Mouse (Mus musculus): ENCODE data around the gene Trmt11. TPM values are rescaled to one million over a fixed set of nuclear protein-coding genes. Genes with fewer than 3 reads are reported as not detected.
"Not testable (repeated sequence)": the region's sequence is repeated elsewhere in the genome, so short reads cannot be mapped to it uniquely, and the experiment has no call there.

Gene Trmt11
- polyA plus RNA-seq, 1 experiment: 11.9 TPM

- H3K27ac ChIP-seq (replicated peaks; ENCODE audit: low read depth, low read length): no peak overlapping the region
- no peak overlapping the region for H3K4me3 ChIP-seq (ENCODE audit: insufficient read depth, low read depth, low read length)
- no peaks in the 10 kb centered on the region for H3K4me1 ChIP-seq (ENCODE audit: control insufficient read depth, insufficient read depth, insufficient read length, low read length)
Observed at GRCm38 (mm10) chr10:30519143-30519542, 81.4 kb downstream of the Trmt11 start.

- Histone ChIP-seq H3K27ac (replicated peaks; ENCODE audit: low read depth, low read length) (no peak overlapping the region), H3K4me1 (ENCODE audit: control insufficient read depth, insufficient read depth, insufficient read length, low read length) (no peaks in the 10 kb centered on the region), H3K4me3 (ENCODE audit: insufficient read depth, low read depth, low read length) (no peak overlapping the region)
Observed at GRCm38 (mm10) chr10:30517224-30517623, 83.3 kb downstream of the Trmt11 start.

- Histone ChIP-seq H3K4me3 (ENCODE audit: insufficient read depth, low read depth, low read length) (no peak overlapping the region), H3K27ac (replicated peaks; ENCODE audit: low read depth, low read length) (no peak overlapping the region), H3K4me1 (ENCODE audit: control insufficient read depth, insufficient read depth, insufficient read length, low read length) (no peaks in the 10 kb centered on the region)
Observed at GRCm38 (mm10) chr10:30516771-30517170, 83.8 kb downstream of the Trmt11 start.

GRCm38 (mm10) chr10:30504736-30505135 is 95.8 kb downstream of the Trmt11 start:
- Histone ChIP-seq H3K4me1 (ENCODE audit: control insufficient read depth, insufficient read depth, insufficient read length, low read length) (no peaks in the 10 kb centered on the region), H3K4me3 (ENCODE audit: insufficient read depth, low read depth, low read length) (no peak overlapping the region), H3K27ac (replicated peaks; ENCODE audit: low read depth, low read length) (no peak overlapping the region)

DNA sequence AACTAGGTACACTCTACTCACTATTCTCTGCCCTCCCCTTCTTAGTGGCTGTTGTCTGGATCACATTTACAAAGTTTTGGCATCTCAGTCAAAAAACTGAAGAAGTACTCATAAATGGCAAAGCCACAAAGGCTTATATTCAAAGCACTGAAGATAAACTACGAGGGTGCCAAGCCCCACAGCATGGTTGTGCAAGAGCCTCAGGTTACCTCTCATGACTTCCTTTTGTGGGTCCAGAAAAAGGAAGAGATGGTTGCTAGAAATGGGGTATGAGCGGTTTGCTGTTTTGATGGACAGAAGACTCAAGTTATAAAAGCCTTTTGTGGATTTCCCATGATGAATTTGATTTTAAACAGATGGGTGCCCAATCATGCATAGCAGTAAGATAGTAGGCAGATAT is 97.4 kb downstream of the Trmt11 start:
- Histone ChIP-seq H3K27ac (replicated peaks; ENCODE audit: low read depth, low read length) (no peak overlapping the region), H3K4me1 (ENCODE audit: control insufficient read depth, insufficient read depth, insufficient read length, low read length) (no peaks in the 10 kb centered on the region), H3K4me3 (ENCODE audit: insufficient read depth, low read depth, low read length) (no peak overlapping the region)

DNA sequence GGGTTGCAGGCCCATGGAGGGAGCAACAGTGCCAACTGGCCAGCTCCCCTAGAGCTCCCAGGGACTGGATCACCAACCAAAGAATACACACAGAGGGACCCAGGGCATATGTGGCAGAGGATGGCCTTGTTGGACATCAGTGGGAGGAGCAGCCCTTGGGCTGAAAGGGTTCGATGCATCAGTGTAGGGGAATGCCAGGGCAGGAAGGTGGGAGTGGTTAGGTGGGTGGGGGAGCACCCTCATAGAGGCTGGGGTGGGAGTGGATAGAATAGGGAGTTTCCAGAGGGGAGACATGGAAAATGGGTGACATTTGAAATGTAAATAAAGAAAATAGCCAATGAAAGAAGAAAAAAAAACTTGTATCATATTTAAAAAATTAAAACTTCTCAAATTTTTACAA is 97.8 kb downstream of the Trmt11 start:
- H3K4me3 ChIP-seq (ENCODE audit: insufficient read depth, low read depth, low read length): no peak overlapping the region
- H3K27ac ChIP-seq (replicated peaks; ENCODE audit: low read depth, low read length): no peak overlapping the region
- no peaks in the 10 kb centered on the region for H3K4me1 ChIP-seq (ENCODE audit: control insufficient read depth, insufficient read depth, insufficient read length, low read length)

DNA sequence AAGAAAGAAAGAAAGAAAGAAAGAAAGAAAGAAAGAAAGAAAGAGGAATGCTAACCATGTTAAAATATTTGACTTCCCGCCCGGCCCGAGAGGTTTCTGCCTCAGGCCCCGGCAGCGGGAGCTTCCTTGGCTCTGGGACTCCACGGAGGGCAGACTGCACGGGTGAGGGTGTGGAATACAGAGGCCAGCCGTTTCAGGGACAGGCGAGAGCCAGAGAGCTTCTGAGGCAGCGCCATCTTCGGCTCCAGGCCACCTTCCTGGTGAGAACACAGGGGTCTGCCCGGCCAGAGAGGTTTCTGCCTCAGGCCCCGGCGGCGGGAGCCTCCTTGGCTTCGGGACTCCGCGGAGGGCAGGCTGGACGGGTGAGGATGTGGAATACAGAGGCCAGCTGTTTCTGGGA is 102.3 kb downstream of the Trmt11 start:
- not testable (repeated sequence) for H3K4me1 ChIP-seq (ENCODE audit: control insufficient read depth, insufficient read depth, insufficient read length, low read length); H3K4me3 ChIP-seq (ENCODE audit: insufficient read depth, low read depth, low read length); H3K27ac ChIP-seq (replicated peaks; ENCODE audit: low read depth, low read length)

Other genes starting within 250 kb of the Trmt11 start
- 159 and 164 TPM in 2 replicates for gene Hint3, start 28.9 kb upstream of the Trmt11 start, polyA plus RNA-seq (2012; ENCODE audit: insufficient read depth, insufficient read length, missing spikeins)
- 11.1 and 20.7 TPM in 2 replicates for gene Ncoa7, start 202.6 kb upstream of the Trmt11 start, polyA plus RNA-seq (2012; ENCODE audit: insufficient read depth, insufficient read length, missing spikeins)
- gene Hey2, start 242.1 kb upstream of the Trmt11 start, polyA plus RNA-seq (2012; ENCODE audit: insufficient read depth, insufficient read length, missing spikeins): 0.67 and 2.0 TPM in 2 replicates